Mouse (Mus musculus): ENCODE data around the gene Ehbp1. TPM values are rescaled to one million over a fixed set of nuclear protein-coding genes. Genes with fewer than 3 reads are reported as not detected.

Gene Ehbp1
- total RNA-seq, 2 experiments from 2014 or later: 15.2 to 15.9 TPM

DNA sequence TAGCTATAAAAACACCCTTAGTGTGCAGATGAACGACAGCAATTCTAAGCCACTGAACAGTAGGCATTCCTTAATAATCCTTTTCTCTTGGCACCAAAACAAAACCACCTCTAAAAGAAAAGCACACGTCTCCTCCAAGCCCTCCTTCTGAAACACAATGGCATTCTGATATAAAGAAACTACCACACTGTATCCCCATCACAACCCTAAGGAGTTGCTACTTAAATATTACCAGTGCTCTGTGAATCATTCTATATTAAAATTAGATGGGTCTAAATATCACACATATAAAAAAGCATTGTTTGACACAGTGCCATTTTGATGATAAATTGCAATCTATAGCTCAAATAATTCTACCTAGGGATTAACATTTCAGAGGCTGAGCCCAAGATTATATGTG is 135.9 kb downstream of the Ehbp1 start:
- no peak for DNase-seq
- no peak overlapping the region for H3K27ac ChIP-seq
- TF ChIP-seq CTCF (IDR thresholded peaks at IDR 0.05): no peak
- no peak overlapping the region for H3K4me3 ChIP-seq
- intact Hi-C loops (cut with DNase I): loop anchor here (5.0 kb wide), 1 partner anchor 204 kb away; the partner anchor contains the start of gene Otx1

DNA sequence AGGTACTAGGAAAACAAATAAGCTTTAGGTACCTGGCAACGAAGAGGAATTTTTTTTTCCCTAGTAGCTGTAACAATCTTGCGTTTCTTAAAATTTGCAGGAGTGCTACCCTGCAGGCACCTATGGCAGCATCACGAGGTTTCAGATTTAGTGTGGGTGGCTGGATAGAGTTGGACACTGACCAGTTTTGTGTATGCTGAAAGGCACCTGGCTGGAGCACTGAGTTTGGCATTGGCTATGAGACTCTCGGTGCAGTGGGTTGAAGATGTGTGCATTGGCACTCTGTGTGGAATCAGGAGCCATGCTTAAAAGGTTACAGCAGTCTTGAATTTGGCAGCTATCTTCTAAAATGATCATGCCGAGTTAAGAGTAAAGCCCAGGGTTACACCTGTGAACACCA is 138.7 kb downstream of the Ehbp1 start:
- DNase-seq: no peak
- TF ChIP-seq CTCF (IDR thresholded peaks at IDR 0.05): no peak
- intact Hi-C loops (cut with DNase I): no loop called here

DNA sequence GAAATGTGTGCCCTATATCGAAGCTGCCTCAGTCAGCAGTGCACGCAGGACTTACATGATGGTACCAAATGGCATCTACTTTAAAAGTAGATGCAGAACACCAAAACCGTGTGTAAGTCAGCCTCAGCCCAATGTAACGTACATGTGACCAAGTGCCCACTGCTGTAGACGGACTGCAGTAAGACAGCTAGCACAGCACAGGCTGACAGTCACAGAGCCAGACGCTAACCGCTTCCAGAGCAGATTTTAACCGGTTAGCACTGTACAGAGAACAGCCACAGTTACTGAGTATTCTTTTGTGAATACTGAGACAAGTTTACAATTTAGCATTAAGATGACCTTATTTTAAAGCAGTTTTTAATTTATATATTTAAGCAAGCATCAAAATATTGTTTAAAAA is 141.0 kb downstream of the Ehbp1 start:
- TF ChIP-seq CTCF (IDR thresholded peaks at IDR 0.05): no peak
- intact Hi-C loops (cut with DNase I): no loop called here
- no peak for DNase-seq
- no peak overlapping the region for H3K27ac ChIP-seq
- H3K4me3 ChIP-seq: no peak overlapping the region

More for the DNA sequence above, 138.7 kb downstream of the Ehbp1 start:
- no peak overlapping the region for H3K4me3 ChIP-seq
- H3K27ac ChIP-seq: no peak overlapping the region

DNA sequence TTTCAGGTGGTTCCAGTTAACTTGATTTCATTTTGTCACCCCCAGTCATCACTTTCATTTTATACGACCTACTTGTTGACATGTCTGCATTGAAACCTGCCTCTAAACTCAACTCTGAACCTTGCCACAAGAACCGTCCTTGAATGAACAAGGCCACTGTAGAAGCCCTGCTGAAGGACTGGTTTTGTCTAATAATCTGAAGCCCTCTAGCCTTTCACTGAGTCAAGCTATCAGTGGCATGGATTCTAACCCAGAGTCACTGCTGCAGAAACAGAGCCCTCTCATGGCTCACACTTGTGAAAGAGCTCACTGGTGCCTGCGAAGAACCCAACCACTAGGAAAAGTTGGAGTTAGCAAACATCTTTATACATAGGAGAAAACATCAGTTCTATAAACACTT is 142.2 kb downstream of the Ehbp1 start:
- no peak overlapping the region for H3K27ac ChIP-seq
- no peak for DNase-seq
- H3K4me3 ChIP-seq: no peak overlapping the region
- no peak for TF ChIP-seq CTCF (IDR thresholded peaks at IDR 0.05)
- intact Hi-C loops (cut with DNase I): loop anchor here (5.0 kb wide), 1 partner anchor 43 kb away; no protein-coding TSS in a partner anchor

DNA sequence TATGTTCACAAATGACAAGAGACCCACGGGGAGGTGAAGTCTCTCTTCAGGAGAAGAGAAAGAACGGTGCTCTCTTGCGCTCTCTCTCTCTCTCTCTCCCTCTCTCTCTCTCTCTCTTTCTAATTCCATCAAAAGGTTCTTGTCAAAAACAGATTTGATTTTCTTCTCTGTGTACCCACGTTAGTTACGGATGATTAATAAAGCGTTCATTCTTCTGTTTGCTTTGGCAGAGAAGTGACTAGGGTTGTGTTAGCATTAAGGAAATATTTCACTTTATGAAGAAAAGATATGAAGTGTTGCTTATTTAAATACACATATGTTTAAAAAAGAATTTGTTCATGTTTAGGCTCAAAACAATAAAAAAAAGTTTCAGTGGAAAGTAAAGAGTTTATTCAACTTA is 143.7 kb downstream of the Ehbp1 start:
- peak overlapping the region; percentile 54 for H3K4me3 ChIP-seq
- peak overlapping the region; percentile 83 for H3K27ac ChIP-seq
- no peak for DNase-seq
- intact Hi-C loops (cut with DNase I): loop anchor here (5.0 kb wide), 1 partner anchor 41 kb away; no protein-coding TSS in a partner anchor
- TF ChIP-seq CTCF (IDR thresholded peaks at IDR 0.05): no peak

DNA sequence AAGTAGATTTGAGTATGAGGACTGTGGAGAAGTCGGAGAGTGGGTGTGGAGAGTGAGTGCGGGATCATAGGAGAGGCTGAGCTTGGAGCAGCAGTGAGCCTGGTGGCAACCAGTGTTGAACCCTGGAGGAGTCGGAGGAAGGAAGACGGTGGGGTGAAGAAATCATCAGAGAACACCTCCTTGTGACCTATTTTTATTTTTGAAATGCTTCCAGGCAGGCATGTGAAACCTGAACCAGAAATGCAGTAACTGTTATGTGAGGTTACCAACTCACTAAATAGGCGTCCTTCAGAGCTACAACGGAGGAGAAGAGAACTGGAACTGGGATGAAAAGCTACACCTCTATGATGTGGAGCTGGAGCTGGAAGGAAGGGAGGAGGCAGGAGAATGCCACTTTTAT is 144.2 kb downstream of the Ehbp1 start:
- H3K4me3 ChIP-seq: peak overlapping the region; percentile 54

DNA sequence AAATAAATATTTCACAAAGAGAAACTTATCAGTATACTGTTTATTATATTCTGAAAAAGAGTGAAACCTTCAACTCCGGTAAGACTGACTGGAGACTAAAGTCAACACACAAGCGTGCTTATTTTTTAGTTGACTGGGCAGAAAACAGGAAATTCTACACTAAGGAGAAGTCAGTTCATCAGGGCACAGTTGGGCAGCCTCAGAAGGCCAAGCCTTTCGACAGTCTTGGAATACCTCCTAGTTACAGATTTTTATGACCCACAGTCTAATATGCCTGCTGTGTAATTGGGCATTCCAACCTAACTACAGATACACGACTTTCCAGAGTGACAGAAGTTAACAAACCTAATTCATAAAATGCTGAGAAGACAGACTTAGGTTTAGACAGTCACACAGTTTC is 145.3 kb downstream of the Ehbp1 start:
- intact Hi-C loops (cut with DNase I): loop anchor here (5.0 kb wide), 1 partner anchor 39 kb away; no protein-coding TSS in a partner anchor
- peak overlapping the region; percentile 83 for H3K27ac ChIP-seq

More for the DNA sequence above, 144.2 kb downstream of the Ehbp1 start:
- TF ChIP-seq CTCF (IDR thresholded peaks at IDR 0.05): no peak
- peak overlapping the region; percentile 83 for H3K27ac ChIP-seq
- peak; percentile 52 for DNase-seq
- intact Hi-C loops (cut with DNase I): loop anchor here (5.0 kb wide), 1 partner anchor 41 kb away; no protein-coding TSS in a partner anchor

DNA sequence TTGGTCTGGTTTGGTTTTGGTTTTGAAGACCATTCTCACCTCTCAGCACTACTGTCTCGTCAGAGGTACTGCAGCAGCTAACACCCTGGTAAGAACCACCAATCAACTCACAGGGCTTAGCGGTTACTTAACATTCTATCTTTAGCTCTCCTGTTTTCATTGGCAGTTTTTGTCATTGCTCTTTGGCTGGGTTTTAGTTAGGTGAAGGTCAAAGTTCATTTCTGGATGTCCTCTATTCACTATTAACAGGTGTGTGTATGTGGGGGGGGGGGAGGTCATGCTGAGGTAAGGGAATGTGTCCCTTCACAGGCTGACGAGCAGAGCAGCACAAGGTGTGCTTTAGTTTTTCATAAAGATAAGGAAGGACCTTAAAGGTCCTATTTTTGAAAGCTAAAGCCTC is 147.5 kb downstream of the Ehbp1 start:
- intact Hi-C loops (cut with DNase I): loop anchor here (5.0 kb wide), 1 partner anchor 37 kb away; no protein-coding TSS in a partner anchor
- DNase-seq: no peak
- Histone ChIP-seq H3K4me3 (no peak overlapping the region), H3K27ac (peak overlapping the region; percentile 67)
- no peak for TF ChIP-seq CTCF (IDR thresholded peaks at IDR 0.05)

More for the DNA sequence above, 145.3 kb downstream of the Ehbp1 start:
- no peak for TF ChIP-seq CTCF (IDR thresholded peaks at IDR 0.05)
- no peak for DNase-seq
- no peak overlapping the region for H3K4me3 ChIP-seq

DNA sequence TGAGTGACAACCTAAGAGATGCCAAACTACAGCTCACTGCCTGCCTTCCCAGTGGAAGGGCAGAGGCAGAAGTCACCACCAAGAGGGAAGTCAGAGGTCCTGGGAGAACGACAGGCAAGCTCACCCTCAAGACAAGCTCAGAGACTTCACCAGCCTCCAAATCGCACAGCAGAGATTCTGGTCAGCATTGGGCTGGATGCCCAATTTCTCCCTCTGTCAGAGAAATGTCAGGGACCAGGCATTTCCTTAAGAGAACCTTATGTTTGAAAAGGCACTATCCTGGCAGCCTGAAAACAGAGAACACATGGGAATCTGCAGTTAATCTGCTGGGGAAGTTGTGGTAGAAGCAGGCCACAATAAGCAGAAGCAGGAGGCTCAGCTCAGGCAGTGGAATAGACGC is 151.5 kb downstream of the Ehbp1 start:
- Histone ChIP-seq H3K27ac (no peak overlapping the region), H3K4me3 (no peak overlapping the region)
- intact Hi-C loops (cut with DNase I): no loop called here
- no peak for TF ChIP-seq CTCF (IDR thresholded peaks at IDR 0.05)
- DNase-seq: no peak

DNA sequence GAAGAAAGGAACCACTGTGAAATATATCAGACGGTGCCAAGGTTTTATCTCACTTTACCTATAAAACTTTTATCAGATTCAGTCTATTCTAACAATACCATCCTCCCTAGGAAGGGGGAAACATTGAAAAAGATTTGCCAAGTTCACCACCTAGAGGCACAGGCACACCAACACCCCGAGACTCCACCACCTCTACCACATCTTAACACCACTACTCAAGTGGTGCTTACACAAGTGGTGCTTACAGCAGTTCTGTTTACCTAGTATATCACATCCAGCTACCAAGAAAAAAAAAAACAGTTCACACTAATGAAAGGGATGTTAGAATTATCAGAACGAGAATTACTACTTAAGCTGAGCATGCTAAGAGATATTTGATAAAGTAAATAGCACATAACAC is 152.1 kb downstream of the Ehbp1 start:
- Histone ChIP-seq H3K27ac (no peak overlapping the region), H3K4me3 (no peak overlapping the region)
- no peak for DNase-seq
- TF ChIP-seq CTCF (IDR thresholded peaks at IDR 0.05): no peak
- intact Hi-C loops (cut with DNase I): no loop called here

DNA sequence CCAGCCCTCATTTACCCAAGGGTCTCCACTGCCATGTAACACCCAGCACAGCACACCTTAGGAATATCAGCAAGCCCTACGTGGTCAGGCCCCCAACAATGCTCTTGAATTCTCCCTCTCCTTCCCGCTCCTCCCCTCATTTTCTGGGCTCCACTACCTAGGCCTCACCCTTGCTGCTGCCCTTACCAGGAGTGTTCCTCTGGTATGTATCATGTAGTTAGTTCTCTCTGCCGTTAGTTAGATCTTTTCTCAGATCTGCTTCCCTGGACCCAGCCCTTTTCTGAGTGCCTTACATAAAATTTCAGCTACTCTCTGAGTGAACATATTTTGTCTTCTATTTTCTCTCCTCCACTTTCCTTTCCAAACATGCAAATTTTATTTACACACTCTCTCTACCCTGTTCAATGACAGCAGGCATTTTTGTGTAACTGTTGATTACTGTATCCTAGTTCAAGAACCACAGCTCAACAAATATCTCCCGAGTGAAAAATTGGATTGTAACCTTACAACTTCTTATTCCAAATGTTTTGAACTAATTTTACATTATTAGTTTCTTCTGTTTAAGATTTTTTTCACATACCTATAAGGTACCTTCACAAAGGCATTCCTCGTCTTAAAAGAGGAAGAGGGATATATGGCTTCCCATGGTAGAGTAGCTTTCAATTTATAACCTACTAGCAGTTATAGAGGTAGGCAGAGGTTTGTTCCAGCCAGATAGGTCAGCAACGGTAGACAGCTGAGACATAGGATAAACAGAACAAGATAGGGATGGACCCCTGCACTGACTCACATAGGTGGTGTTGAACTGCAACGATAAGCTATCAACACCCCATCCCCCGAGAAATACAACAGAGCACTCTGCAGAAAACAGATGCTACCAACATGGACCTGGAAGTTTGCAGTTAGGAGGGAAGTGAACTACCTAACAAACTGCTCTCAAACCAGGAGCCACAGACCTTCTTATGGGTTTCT is 160.3 kb downstream of the Ehbp1 start:
- intact Hi-C loops (cut with DNase I): no loop called here
- TF ChIP-seq CTCF (IDR thresholded peaks at IDR 0.05): no peak

DNA sequence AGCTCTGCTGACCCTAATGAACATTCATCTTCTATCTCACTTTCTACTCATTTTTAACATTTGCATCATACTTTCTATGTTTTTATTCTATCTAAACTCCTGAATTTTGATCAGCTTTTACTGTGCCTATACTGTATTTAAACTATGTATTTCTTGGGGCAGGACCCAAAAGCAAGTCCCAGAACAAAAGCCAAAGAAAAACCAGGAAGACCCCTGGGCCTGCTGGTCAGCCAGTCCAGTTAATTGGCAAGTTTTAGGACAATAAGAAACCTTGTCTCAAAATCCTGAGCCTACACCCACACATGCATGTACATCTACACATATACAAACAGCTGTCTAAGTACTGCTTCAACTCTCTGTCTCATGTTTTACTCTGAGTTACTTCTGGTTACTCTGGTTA is 161.9 kb downstream of the Ehbp1 start:
- DNase-seq: no peak
- H3K4me3 ChIP-seq: no peak overlapping the region
- intact Hi-C loops (cut with DNase I): no loop called here
- H3K27ac ChIP-seq: no peak overlapping the region
- TF ChIP-seq CTCF (IDR thresholded peaks at IDR 0.05): no peak

More for the DNA sequence above, 160.3 kb downstream of the Ehbp1 start:
- Histone ChIP-seq H3K27ac (no peak overlapping the region), H3K4me3 (no peak overlapping the region)
- no peak for DNase-seq

DNA sequence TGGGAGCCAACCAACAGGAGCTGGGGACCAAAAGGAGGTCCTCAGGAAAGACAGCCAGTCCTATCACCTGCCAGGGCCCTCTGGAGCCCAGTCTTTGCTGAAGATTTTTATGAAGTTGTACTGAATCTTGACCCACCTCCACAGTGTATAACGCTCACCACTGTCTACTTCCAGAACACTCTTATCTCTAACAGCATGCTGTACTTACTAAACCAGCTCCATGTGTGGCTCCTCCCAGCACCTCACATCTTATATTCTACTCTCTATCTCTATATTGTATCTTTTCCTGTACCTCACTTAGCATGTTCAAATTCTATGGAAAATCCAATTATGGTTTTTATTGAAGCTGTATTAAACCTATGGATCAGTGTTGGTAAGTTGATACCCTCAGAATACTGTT is 163.5 kb downstream of the Ehbp1 start:
- intact Hi-C loops (cut with DNase I): no loop called here
- no peak overlapping the region for H3K4me3 ChIP-seq
- no peak overlapping the region for H3K27ac ChIP-seq
- TF ChIP-seq CTCF (IDR thresholded peaks at IDR 0.05): no peak
- no peak for DNase-seq
